35 mouse cellular contexts compared by ENCODE assay signal in the genomic region with DNA sequence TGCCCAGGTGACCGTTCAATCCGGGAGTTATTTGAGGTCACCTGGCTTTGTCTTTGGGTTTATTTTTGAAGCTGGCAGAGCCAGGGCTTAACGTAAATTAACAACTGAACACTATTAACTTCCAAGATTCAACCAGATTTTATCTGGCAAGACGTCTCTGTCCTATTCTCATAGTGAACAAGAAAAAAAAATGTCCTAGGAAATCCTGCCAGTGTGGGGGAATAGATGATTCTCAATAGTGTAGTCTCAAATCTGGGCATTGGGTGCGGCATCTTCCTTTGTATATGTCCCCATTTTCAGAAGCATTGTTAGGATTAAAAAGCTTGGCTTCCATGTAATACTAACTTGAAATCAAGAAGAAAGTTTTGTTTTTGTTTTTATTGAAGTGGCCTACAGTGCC. TPM values are rescaled to one million over a fixed set of nuclear protein-coding genes. Genes with fewer than 3 reads are reported as not detected.
"Had no signal": no experiment of that assay in that cellular context is flagged by ENCODE, and none has a peak within 500 bp of the region (broad histone marks: within the 10 kb centered on the region; RNA-seq: fewer than 3 reads in every experiment).

No protein-coding gene starts in this region.

- H3K4me1 ChIP-seq: limb, embryonic 10.5 days; limb, embryonic 12.5 days; limb, embryonic 13.5 days; limb, embryonic 15.5 days; liver, embryonic 12.5 days; liver, embryonic 13.5 days; liver, embryonic 15.5 days; lung, embryonic 15.5 days; megakaryocyte, embryonic 14.5 days; midbrain, embryonic 10.5 days; neural tube, embryonic 12.5 days had no signal

- H3K4me3 ChIP-seq: left cerebral cortex, adult 2 months; limb, embryonic 10.5 days; limb, embryonic 12.5 days; limb, embryonic 13.5 days; limb, embryonic 15.5 days; liver, embryonic 12.5 days; liver, embryonic 13.5 days; liver, embryonic 15.5 days; lung, embryonic 15.5 days; megakaryocyte, embryonic 14.5 days; midbrain, embryonic 10.5 days; midbrain, embryonic 12.5 days; midbrain, embryonic 13.5 days; midbrain, embryonic 15.5 days; myocyte; neural tube, embryonic 12.5 days; neural tube, embryonic 13.5 days had no signal

- DNase-seq: layer of hippocampus, postnatal 36 days; left cerebral cortex, postnatal 4 days; liver; liver, embryonic 13.5 days; liver, postnatal 0 days; lung, embryonic 14.5 days; midbrain, embryonic 14.5 days had no signal

- H3K9ac ChIP-seq: limb, embryonic 12.5 days; limb, embryonic 13.5 days; limb, embryonic 15.5 days; liver, embryonic 12.5 days; liver, embryonic 13.5 days; liver, embryonic 14.5 days; liver, embryonic 15.5 days; liver, postnatal 0 days; lung, embryonic 14.5 days; lung, embryonic 15.5 days; midbrain, embryonic 12.5 days; midbrain, embryonic 13.5 days; midbrain, embryonic 15.5 days; neural tube, embryonic 12.5 days; neural tube, embryonic 13.5 days had no signal

- ATAC-seq: liver, embryonic 12.5 days; liver, postnatal 0 days; midbrain, embryonic 13.5 days; midbrain, embryonic 15.5 days; midbrain, embryonic 16.5 days had no signal

- H3K27me3 ChIP-seq: limb, embryonic 12.5 days; limb, embryonic 13.5 days; limb, embryonic 15.5 days; liver, embryonic 12.5 days; liver, embryonic 13.5 days; liver, embryonic 15.5 days; lung, embryonic 15.5 days; megakaryocyte, embryonic 14.5 days; midbrain, embryonic 12.5 days; midbrain, embryonic 13.5 days; midbrain, embryonic 15.5 days; neural tube, embryonic 12.5 days; neural tube, embryonic 13.5 days had no signal

- H3K36me3 ChIP-seq: limb, embryonic 10.5 days; limb, embryonic 12.5 days; limb, embryonic 13.5 days; limb, embryonic 15.5 days; liver, embryonic 12.5 days; liver, embryonic 13.5 days; liver, embryonic 15.5 days; lung, embryonic 15.5 days; midbrain, embryonic 10.5 days; midbrain, embryonic 12.5 days; midbrain, embryonic 13.5 days; midbrain, embryonic 15.5 days; neural tube, embryonic 12.5 days; neural tube, embryonic 13.5 days had no signal

- H3K27ac ChIP-seq: left cerebral cortex, adult 2 months; limb, embryonic 10.5 days; limb, embryonic 12.5 days; limb, embryonic 13.5 days; limb, embryonic 15.5 days; liver, embryonic 12.5 days; liver, embryonic 13.5 days; liver, embryonic 14.5 days; liver, embryonic 15.5 days; lung, embryonic 15.5 days; macrophage; midbrain, embryonic 10.5 days; midbrain, embryonic 12.5 days; midbrain, embryonic 13.5 days; midbrain, embryonic 15.5 days; neural tube, embryonic 12.5 days; neural tube, embryonic 13.5 days had no signal

- H3K9me3 ChIP-seq: limb, embryonic 10.5 days; limb, embryonic 12.5 days; limb, embryonic 13.5 days; limb, embryonic 15.5 days; liver, embryonic 12.5 days; liver, embryonic 13.5 days; liver, embryonic 15.5 days; lung, embryonic 15.5 days; megakaryocyte, embryonic 14.5 days; midbrain, embryonic 10.5 days; midbrain, embryonic 12.5 days; midbrain, embryonic 13.5 days; midbrain, embryonic 15.5 days; neural tube, embryonic 12.5 days; neural tube, embryonic 13.5 days had no signal

- H3K4me2 ChIP-seq: limb, embryonic 12.5 days; limb, embryonic 13.5 days; limb, embryonic 15.5 days; liver, embryonic 11.5 days; liver, embryonic 12.5 days; liver, embryonic 13.5 days; liver, embryonic 15.5 days; lung, embryonic 14.5 days; lung, embryonic 15.5 days; midbrain, embryonic 11.5 days; midbrain, embryonic 12.5 days; midbrain, embryonic 13.5 days; midbrain, embryonic 15.5 days; neural tube, embryonic 12.5 days; neural tube, embryonic 13.5 days had no signal

RNA-seq across cellular contexts. Expression of a gene that starts 20.8 kb away (rescaled TPM):
- polyA plus RNA-seq: limb, embryonic 10.5 days; limb, embryonic 11.5 days; limb, embryonic 12.5 days; limb, embryonic 13.5 days; limb, embryonic 14.5 days; limb, embryonic 15.5 days; liver, adult 2 months; liver, embryonic 11.5 days; liver, embryonic 12.5 days; liver, embryonic 13.5 days; liver, embryonic 14.5 days; liver, embryonic 15.5 days; liver, embryonic 16.5 days; liver, postnatal 0 days; lung, embryonic 14.5 days; lung, embryonic 15.5 days; lung, embryonic 16.5 days; macrophage; midbrain, embryonic 10.5 days; midbrain, embryonic 12.5 days; midbrain, embryonic 13.5 days; midbrain, embryonic 14.5 days; midbrain, embryonic 15.5 days; midbrain, embryonic 16.5 days; midbrain, postnatal 0 days; myocyte; neural tube, embryonic 11.5 days; neural tube, embryonic 12.5 days; neural tube, embryonic 13.5 days had no signal
